Mouse (Mus musculus) heart, postnatal 0 days (tissue): Measurements from ENCODE around the gene Cd302. TPM values are rescaled to one million over a fixed set of nuclear protein-coding genes. Genes with fewer than 3 reads are reported as not detected.

Experiments
- ATAC-seq: fragments of 200-750 bp; cut with Nextera tagmentation; 2 replicates; pipeline ENCODE4 v1.8.0; 2017; ENCODE audit warnings: low read depth, moderate number of reproducible peaks, moderate library complexity; ENCODE audit not compliant: insufficient read depth
- DNase-seq: peaks from one replicate; pipeline ENCODE4 v3.0.0-alpha.2; 2016; ENCODE audit warnings: low spot score
- H3K27ac ChIP-seq: fragments of 300-500 bp; sonication (generic); 2 replicates; pipeline ENCODE4 v1.5.1; 2014; ENCODE audit warnings: low read depth, mild to moderate bottlenecking
- H3K27me3 ChIP-seq: fragments of 300-500 bp; sonication (generic); 2 replicates; pipeline ENCODE4 v1.6.1; 2014; ENCODE audit warnings: low read length, mixed read lengths; ENCODE audit not compliant: control insufficient read depth, insufficient read depth
- H3K36me3 ChIP-seq: fragments of 300-500 bp; sonication (generic); replicated peaks from 2 replicates; pipeline ENCODE4 v1.6.1; 2014; ENCODE audit warnings: low read length, mixed read lengths; ENCODE audit not compliant: control insufficient read depth, insufficient read depth
- H3K4me1 ChIP-seq: fragments of 300-500 bp; sonication (generic); 2 replicates; pipeline ENCODE4 v1.6.1; 2014; ENCODE audit warnings: antibody characterized with exemption; ENCODE audit not compliant: control insufficient read depth, insufficient read depth
- H3K4me2 ChIP-seq: fragments of 300-500 bp; sonication (generic); 2 replicates; pipeline ENCODE4 v1.6.1; 2014; ENCODE audit warnings: low read depth, mild to moderate bottlenecking, low read length, moderate library complexity
- H3K4me3 ChIP-seq: fragments of 300-500 bp; sonication (generic); 2 replicates; pipeline ENCODE4 v1.5.1; 2014; ENCODE audit warnings: low read depth, low read length
- H3K9ac ChIP-seq: fragments of 300-500 bp; sonication (generic); replicated peaks from 2 replicates; pipeline ENCODE4 v1.6.1; 2014; ENCODE audit warnings: low read depth, low read length, mixed read lengths
- H3K9me3 ChIP-seq: fragments of 300-500 bp; sonication (generic); replicated peaks from 2 replicates; pipeline ENCODE4 v1.6.1; 2016; ENCODE audit warnings: low read length; ENCODE audit not compliant: control insufficient read depth
- CTCF ChIP-seq: IDR thresholded peaks from 2 replicates; pipeline ENCODE4 v1.5.1; 2016; ENCODE audit warnings: antibody characterized with exemption, control low read depth, low read depth
- EP300 ChIP-seq: IDR thresholded peaks from 2 replicates; pipeline ENCODE4 v1.6.1; 2016; ENCODE audit warnings: antibody characterized with exemption, low read depth
- WGBS: fragments of 180-500 bp; shearing (Covaris S2); extraction: QIAGEN DNeasy Blood & Tissue Kit; methylation state at CpG from one replicate; pipeline ENCODE4 v1.1.7; 2014; 5-methylcytosine and 5-hydroxymethylcytosine counted together
- polyA plus RNA-seq: library from polyadenylated mRNA; unstranded; fragments of >200 nt; fragmentation: Nextera tagmentation; extraction: Ambion mirVana; gene quantifications from 2 replicates; pipeline ENCODE4 v1.2.1, GENCODE M21; 2015
- total RNA-seq: library from RNA; depleted of rRNA; stranded (reverse); fragments of >200 nt; gene quantifications from 2 replicates; pipeline ENCODE4 v1.2.3, GENCODE M21; 2014; ENCODE audit warnings: low replicate concordance

Cd302 gene
- total and polyA plus RNA-seq, 2 experiments from 2014 or later: 11.2 to 17.8 TPM

DNA sequence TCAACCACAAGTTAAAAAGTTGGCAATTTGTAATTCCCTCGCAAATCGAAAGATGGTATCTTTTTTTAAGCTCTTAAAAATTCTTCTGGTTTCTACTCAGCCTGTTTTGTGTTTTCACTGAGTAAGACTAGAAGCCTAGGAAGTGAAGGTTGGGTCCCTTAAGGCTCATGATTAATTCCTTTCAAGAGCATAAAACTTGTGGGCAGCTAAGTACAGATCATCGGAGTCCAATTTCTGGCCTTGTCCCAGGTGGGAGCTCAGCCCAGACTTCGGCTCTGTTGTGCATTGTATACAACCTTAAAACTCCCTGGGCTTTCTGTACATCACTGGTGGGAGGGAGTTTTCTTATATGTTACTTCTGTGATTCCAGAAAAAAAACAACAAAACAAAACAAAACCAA is 19.5 kb upstream of the Cd302 start:
- Histone ChIP-seq H3K36me3 (no peaks in the 10 kb centered on the region), H3K4me3 (no peak overlapping the region), H3K27ac (no peak overlapping the region), H3K4me1 (no peaks in the 10 kb centered on the region), H3K4me2 (no peak overlapping the region), H3K9ac (no peak overlapping the region), H3K27me3 (no peaks in the 10 kb centered on the region), H3K9me3 (no peaks in the 10 kb centered on the region)
- 86% methylated on average over 4 of the region's 4 CpGs for WGBS
- ATAC-seq (no peak), DNase-seq (no peak)
- no peak for TF ChIP-seq EP300

DNA sequence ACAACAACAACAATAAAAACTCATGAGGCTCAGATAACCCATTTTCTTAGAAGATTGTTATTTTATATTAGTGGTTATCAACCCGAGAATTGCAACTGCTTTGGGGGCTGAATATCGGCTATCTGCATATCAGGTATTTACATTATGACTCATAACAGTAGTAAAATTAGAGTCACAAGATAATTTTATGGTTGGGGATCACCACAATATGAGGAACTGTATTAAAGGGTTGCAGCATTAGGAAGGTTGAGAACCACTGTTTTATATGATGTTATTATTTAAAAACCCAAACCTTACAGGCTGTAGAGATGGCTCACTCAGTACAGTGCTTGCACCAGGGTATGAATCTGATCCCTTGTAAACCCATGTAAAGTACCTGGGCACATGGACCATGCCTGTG is 15.0 kb upstream of the Cd302 start:
- Histone ChIP-seq H3K4me2 (no peak overlapping the region), H3K27ac (no peak overlapping the region), H3K4me1 (no peaks in the 10 kb centered on the region), H3K4me3 (no peak overlapping the region), H3K9ac (no peak overlapping the region), H3K36me3 (no peaks in the 10 kb centered on the region), H3K27me3 (no peaks in the 10 kb centered on the region), H3K9me3 (no peaks in the 10 kb centered on the region)
- no peak for DNase-seq
- TF ChIP-seq EP300: no peak
- 83% methylated on average over 2 of the region's 2 CpGs for WGBS
- ATAC-seq: no peak

DNA sequence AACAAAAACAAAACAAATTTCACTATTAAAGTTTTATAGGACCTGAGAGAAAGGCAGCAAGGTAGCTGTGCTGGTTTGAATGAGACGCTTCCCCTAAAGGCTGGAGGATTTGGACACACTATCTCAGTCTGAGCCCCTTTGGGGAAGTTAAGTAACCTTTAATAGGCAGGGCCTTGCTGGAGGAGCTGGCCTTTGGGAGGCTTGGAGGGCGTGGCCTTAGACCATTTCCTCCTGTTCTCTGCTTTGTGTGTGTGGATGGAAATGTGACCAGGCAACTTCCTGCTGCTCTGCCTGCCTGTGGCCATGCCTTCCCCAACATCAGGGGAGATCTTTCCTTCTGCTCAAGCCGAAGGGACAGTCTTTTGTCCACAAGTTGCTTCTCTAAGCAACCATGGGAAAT is 14.0 kb upstream of the Cd302 start:
- H3K9ac ChIP-seq: no peak overlapping the region
- WGBS: 67% methylated on average over 3 of the region's 3 CpGs
- no peak for ATAC-seq

DNA sequence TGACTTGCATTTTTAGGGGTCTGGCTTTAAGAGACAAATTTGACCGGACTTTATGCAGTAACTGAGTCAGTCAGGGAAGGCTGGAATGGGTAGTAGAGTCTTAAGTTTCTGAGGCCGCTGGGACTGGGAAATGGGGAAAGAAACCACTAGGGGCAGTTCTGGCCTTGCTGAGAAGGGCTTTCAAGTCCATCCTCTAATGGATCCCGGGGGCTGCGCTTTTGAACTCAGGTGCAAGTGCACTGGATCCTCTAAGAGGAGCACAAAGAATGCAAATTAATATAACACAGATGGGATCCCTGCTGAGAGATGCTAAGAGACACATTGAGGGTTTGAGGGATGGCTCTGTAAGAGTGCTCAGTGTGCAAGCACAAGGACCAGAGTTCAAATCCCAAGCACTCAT is 7.1 kb upstream of the Cd302 start:
- Histone ChIP-seq H3K9ac (no peak overlapping the region), H3K27ac (no peak overlapping the region), H3K36me3 (no peaks in the 10 kb centered on the region), H3K4me2 (no peak overlapping the region), H3K4me1 (no peaks in the 10 kb centered on the region), H3K9me3 (no peaks in the 10 kb centered on the region), H3K4me3 (no peak overlapping the region), H3K27me3 (no peaks in the 10 kb centered on the region)
- ATAC-seq: no peak
- DNase-seq: no peak
- 82% methylated on average over 4 of the region's 4 CpGs for WGBS
- TF ChIP-seq EP300 (no peak), CTCF (no peak)

More for the DNA sequence above, 14.0 kb upstream of the Cd302 start:
- no peak for DNase-seq
- Histone ChIP-seq H3K9me3 (no peaks in the 10 kb centered on the region), H3K4me1 (no peaks in the 10 kb centered on the region), H3K4me3 (no peak overlapping the region), H3K27me3 (no peaks in the 10 kb centered on the region), H3K36me3 (no peaks in the 10 kb centered on the region), H3K4me2 (no peak overlapping the region), H3K27ac (no peak overlapping the region)
- TF ChIP-seq CTCF: no peak
- TF ChIP-seq EP300: no peak

DNA sequence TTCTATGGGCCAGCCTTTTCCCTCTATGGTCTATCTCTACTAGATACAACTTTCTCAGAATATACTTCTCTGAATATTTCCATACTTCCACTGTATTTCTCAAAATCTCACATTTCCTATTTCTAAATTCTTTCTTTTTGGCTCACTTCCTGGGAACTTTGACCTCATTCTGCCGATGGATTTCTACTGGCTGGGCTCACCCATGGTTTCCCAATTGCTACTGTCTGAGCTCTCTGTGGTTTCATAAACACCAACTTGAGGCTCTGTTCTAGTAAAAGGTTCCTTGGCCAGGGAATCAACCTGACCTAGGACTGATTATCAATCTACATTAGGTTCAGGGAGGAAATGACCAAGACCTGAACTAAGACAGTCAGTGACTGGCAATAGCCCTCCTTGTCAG is 5.2 kb upstream of the Cd302 start:
- ATAC-seq (no peak), DNase-seq (no peak)
- TF ChIP-seq CTCF (no peak), EP300 (no peak)
- 67% methylated on average over 1 of the region's 1 CpGs for WGBS
- Histone ChIP-seq H3K27ac (no peak overlapping the region), H3K36me3 (no peaks in the 10 kb centered on the region), H3K4me2 (no peak overlapping the region), H3K9ac (no peak overlapping the region), H3K9me3 (no peaks in the 10 kb centered on the region), H3K4me1 (no peaks in the 10 kb centered on the region), H3K4me3 (no peak overlapping the region), H3K27me3 (no peaks in the 10 kb centered on the region)

DNA sequence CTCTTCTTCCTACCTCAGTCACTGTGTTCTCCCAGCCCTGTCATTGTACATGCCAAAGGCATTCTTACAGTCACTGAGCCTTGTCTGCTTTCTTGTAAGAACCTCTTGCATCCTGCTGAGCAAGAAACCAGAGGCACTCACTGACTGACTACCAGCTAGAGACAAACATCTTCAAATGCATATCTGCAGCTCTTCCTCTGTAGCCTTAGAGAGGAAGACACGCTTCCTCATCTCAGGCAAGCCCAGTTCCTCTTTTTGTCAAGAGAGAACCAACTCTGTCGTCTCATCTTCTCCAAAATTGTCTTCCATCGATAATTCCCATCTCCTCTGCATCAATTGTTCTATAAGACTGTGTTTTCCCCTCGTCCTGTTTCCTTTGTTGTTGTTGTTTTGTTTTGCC is 4.3 kb upstream of the Cd302 start:
- ATAC-seq (no peak), DNase-seq (no peak)
- WGBS: 65% methylated on average over 4 of the region's 4 CpGs
- H3K4me2 ChIP-seq: no peak overlapping the region
- no peak overlapping the region for H3K27ac ChIP-seq
- 0 out of 2 replicates have a peak, but pooled peaks cover 2% of the 10 kb centered on the region for H3K4me1 ChIP-seq
- TF ChIP-seq EP300 (no peak), CTCF (no peak)
- H3K27me3 ChIP-seq: no peaks in the 10 kb centered on the region
- no peak overlapping the region for H3K4me3 ChIP-seq
- no peaks in the 10 kb centered on the region for H3K36me3 ChIP-seq
- H3K9me3 ChIP-seq: no peaks in the 10 kb centered on the region
- H3K9ac ChIP-seq: no peak overlapping the region
